Mouse (Mus musculus): ENCODE data around the gene Tlcd1. TPM values are rescaled to one million over a fixed set of nuclear protein-coding genes. Genes with fewer than 3 reads are reported as not detected.

The Tlcd1 gene
- polyA plus RNA-seq, 1 experiment from 2014 or later, result 23.1 TPM

DNA sequence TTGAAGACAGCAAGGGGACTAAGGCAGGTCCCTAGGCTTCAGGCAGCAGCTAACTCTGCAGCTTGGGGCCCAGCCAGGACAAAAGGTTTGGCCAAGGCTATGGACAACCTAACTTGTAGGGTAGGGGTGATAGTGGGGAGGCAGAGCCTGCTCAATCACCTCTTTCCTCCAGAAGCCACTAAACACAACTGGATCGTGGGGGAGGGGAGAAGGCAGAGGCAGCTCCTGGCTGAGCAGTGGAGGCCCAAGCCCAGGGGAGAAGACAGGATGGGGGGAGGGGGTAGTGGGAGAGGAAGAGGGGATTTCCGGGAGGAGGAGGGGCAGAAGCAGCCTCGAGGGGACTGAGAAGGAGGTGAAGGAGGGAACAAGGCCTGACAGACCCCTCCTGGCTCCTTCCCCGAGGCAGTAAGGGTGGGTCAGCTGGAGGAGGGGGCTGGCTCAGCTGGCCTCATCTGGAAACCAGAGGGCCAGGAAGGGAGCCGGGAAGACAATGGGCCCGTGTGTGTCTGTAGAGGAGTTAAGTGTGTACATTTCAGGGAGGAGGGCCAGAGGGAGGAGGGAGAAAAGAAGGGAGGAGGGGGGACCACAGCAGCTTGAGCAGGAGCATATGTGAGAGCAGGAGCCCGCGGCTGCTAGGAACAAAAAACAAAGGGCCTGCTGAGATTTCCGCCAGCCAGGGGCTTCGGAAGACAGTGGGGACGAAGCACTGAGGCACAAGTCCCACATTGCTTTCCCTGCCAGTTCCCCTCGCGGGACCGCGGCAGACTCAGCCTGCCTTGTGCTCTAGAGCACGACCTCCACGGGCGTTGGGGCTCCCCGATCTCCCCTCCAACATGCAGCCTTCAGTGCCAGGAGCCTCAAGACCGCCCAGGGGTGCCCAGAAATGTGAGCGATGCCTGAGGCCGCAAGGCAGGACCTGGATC, 12.6 kb upstream of the Tlcd1 start:
- peaks cover 36% of the 10 kb centered on the region for H3K36me3 ChIP-seq (ENCODE audit: control insufficient read depth, insufficient read depth, low read length)
- ATAC-seq (ENCODE audit: low FRiP score, low TSS enrichment), result peak; percentile 71

DNA sequence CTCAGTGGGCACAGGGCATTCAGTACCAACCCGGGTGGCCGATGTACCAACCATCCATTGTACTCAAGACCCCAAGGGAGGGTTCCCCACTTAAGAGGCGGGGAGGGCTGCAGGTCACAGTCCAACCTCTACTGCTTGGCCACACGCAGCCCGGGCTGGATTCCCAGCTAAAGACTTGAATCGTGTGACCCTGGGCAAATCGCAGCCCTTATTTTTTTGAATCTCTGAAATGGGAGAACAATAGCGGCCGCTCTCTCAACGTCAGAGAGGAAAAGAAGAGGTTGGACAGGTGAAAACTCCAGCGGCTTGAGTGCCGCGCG, 11.9 kb upstream of the Tlcd1 start:
- peak overlapping the region; percentile 75 for H3K4me2 ChIP-seq (replicated peaks; ENCODE audit: low read depth, low read length)
- no peak for ATAC-seq (ENCODE audit: low FRiP score, low TSS enrichment)
- H3K36me3 ChIP-seq (ENCODE audit: control insufficient read depth, insufficient read depth, low read length), result peaks cover 30% of the 10 kb centered on the region
- peak overlapping the region; percentile 100 for H3K4me3 ChIP-seq (ENCODE audit: low read length)
- H3K27ac ChIP-seq (ENCODE audit: low read depth, low read length), result peak overlapping the region; percentile 99
- H3K27me3 ChIP-seq (ENCODE audit: control insufficient read depth, insufficient read depth, low read length), result no peaks in the 10 kb centered on the region
- WGBS, result 1% methylated on average over 14 of the region's 14 CpGs
- H3K4me1 ChIP-seq (ENCODE audit: control insufficient read depth, insufficient read depth, low read length), result peaks cover 34% of the 10 kb centered on the region
- no peaks in the 10 kb centered on the region for H3K9me3 ChIP-seq (ENCODE audit: control insufficient read depth, low read length)
- H3K9ac ChIP-seq (ENCODE audit: low read depth, low read length), result peak overlapping the region; percentile 99

More for the DNA sequence above, 12.6 kb upstream of the Tlcd1 start:
- under 1% methylated on average over 21 of the region's 22 CpGs for WGBS
- Histone ChIP-seq H3K9ac (ENCODE audit: low read depth, low read length) (peak overlapping the region; percentile 99), H3K4me3 (ENCODE audit: low read length) (peak overlapping the region; percentile 100), H3K27ac (ENCODE audit: low read depth, low read length) (peak overlapping the region; percentile 99), H3K4me1 (ENCODE audit: control insufficient read depth, insufficient read depth, low read length) (peaks cover 31% of the 10 kb centered on the region), H3K4me2 (replicated peaks; ENCODE audit: low read depth, low read length) (peak overlapping the region; percentile 75), H3K27me3 (ENCODE audit: control insufficient read depth, insufficient read depth, low read length) (no peaks in the 10 kb centered on the region), H3K9me3 (ENCODE audit: control insufficient read depth, low read length) (no peaks in the 10 kb centered on the region)

DNA sequence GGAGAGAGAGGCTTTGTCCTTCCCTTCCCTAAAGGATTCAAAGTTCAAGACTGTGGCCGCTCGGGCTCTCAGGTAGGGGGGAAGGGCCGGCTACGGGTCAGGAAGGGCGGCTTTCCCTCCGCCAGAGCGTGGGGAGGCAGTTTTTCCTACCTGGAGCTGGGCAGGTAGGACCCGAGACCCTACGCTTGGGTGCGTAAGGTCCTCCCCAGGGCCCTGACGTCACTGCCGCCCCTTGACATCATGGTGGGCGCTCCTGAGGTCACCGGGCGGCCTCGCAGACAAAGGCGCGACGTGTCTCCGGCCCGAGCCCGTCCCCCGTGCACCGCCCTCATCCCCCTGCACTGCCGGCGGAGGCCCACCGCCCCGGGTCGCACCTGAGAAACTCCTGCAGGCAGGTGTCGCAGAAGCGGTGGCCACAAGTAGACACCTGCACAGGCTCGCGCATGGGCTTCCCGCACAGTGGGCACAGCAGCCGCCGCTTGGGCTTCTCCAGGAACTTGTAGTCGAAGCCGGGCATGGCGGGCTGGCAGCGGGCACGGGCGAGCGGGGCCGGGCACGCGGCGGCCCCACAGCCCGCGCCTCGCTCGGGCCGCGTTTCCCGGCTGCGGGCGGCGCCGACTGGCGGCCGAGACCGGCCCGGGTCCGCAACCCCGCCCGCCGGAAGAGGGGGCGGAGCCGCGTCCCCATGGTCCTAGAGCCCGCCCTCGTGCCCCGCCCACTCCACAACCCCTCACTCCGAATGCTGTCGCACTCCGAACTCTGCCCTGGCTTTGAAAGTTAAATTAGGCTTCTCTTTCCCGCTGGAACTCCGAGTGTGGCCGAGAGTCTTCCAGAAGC, 11.4 kb upstream of the Tlcd1 start, which contains the start of gene Traf4:
TSS of gene Traf4 (minus strand) at position 666 of the 837 bp plus-strand sequence.
- H3K27ac ChIP-seq (ENCODE audit: low read depth, low read length), result peak within 1 kb of the TSS; percentile 99
- H3K27me3 ChIP-seq (ENCODE audit: control insufficient read depth, insufficient read depth, low read length), result no peaks in the 10 kb centered on the region
- under 1% methylated on average over 67 of the region's 78 CpGs for WGBS
- H3K36me3 ChIP-seq (ENCODE audit: control insufficient read depth, insufficient read depth, low read length), result peaks cover 24% of the 10 kb centered on the region
- H3K9ac ChIP-seq (ENCODE audit: low read depth, low read length), result peak within 1 kb of the TSS; percentile 99
- no peaks in the 10 kb centered on the region for H3K9me3 ChIP-seq (ENCODE audit: control insufficient read depth, low read length)
- H3K4me1 ChIP-seq (ENCODE audit: control insufficient read depth, insufficient read depth, low read length), result peaks cover 34% of the 10 kb centered on the region
- peak; percentile 83 for ATAC-seq (ENCODE audit: low FRiP score, low TSS enrichment)
- peak within 1 kb of the TSS; percentile 75 for H3K4me2 ChIP-seq (replicated peaks; ENCODE audit: low read depth, low read length)
- peak within 1 kb of the TSS; percentile 100 for H3K4me3 ChIP-seq (ENCODE audit: low read length)

DNA sequence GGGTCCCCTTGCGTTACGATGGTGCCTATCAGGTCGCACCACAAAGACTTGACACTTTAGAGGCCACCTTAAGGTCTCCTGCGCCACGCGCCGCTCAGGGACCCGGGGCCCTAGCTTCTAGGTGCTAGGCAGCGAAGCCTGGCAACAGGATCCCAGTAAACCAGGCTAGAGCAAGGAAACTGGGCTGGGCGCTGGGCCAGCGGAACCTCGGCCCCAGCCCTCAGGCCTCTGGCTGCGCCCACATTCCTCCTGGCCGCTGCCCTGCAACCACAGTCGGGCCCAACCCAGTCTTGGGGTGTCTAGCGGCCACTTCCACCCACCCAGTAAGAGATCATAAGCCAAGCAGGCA, 10.8 kb upstream of the Tlcd1 start:
- H3K27me3 ChIP-seq (ENCODE audit: control insufficient read depth, insufficient read depth, low read length), result no peaks in the 10 kb centered on the region
- peak overlapping the region; percentile 75 for H3K4me2 ChIP-seq (replicated peaks; ENCODE audit: low read depth, low read length)
- peak overlapping the region; percentile 99 for H3K9ac ChIP-seq (ENCODE audit: low read depth, low read length)
- no peaks in the 10 kb centered on the region for H3K9me3 ChIP-seq (ENCODE audit: control insufficient read depth, low read length)
- 2% methylated on average over 16 of the region's 16 CpGs for WGBS
- peaks cover 34% of the 10 kb centered on the region for H3K4me1 ChIP-seq (ENCODE audit: control insufficient read depth, insufficient read depth, low read length)
- peak; percentile 24 for ATAC-seq (ENCODE audit: low FRiP score, low TSS enrichment)
- H3K27ac ChIP-seq (ENCODE audit: low read depth, low read length), result peak overlapping the region; percentile 89
- peak overlapping the region; percentile 100 for H3K4me3 ChIP-seq (ENCODE audit: low read length)
- H3K36me3 ChIP-seq (ENCODE audit: control insufficient read depth, insufficient read depth, low read length), result peaks cover 18% of the 10 kb centered on the region

DNA sequence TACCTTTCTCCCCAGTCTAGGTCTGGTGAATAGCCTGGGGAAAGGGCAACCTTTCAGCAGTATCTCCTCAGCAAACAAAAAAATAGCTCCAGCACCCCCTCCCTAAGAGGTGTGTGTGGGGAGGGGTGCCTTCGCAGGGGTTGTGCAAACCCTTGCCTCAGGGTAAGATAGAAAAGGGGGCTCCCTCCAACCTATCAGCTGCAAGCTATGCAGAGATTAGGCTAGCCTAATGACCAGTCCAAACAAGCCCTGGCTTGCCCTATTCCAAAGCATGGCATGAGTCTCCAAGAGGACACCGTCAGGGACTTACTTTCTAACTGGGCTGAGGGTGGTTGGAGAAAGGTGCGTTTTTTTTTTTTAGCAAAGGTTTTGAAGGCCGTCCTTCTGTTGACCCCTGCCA, 10.3 kb upstream of the Tlcd1 start:
- Histone ChIP-seq H3K27me3 (ENCODE audit: control insufficient read depth, insufficient read depth, low read length) (no peaks in the 10 kb centered on the region), H3K4me2 (replicated peaks; ENCODE audit: low read depth, low read length) (peak overlapping the region; percentile 75), H3K36me3 (ENCODE audit: control insufficient read depth, insufficient read depth, low read length) (peaks cover 14% of the 10 kb centered on the region), H3K4me3 (ENCODE audit: low read length) (peak overlapping the region; percentile 100; the same call in 1 of the 2 replicates), H3K27ac (ENCODE audit: low read depth, low read length) (peak overlapping the region; percentile 89), H3K9ac (ENCODE audit: low read depth, low read length) (peak overlapping the region; percentile 99; the same call in 1 of the 2 replicates), H3K9me3 (ENCODE audit: control insufficient read depth, low read length) (no peaks in the 10 kb centered on the region), H3K4me1 (ENCODE audit: control insufficient read depth, insufficient read depth, low read length) (peaks cover 34% of the 10 kb centered on the region)
- WGBS, result 40% methylated on average over 4 of the region's 4 CpGs
- no peak for ATAC-seq (ENCODE audit: low FRiP score, low TSS enrichment)

DNA sequence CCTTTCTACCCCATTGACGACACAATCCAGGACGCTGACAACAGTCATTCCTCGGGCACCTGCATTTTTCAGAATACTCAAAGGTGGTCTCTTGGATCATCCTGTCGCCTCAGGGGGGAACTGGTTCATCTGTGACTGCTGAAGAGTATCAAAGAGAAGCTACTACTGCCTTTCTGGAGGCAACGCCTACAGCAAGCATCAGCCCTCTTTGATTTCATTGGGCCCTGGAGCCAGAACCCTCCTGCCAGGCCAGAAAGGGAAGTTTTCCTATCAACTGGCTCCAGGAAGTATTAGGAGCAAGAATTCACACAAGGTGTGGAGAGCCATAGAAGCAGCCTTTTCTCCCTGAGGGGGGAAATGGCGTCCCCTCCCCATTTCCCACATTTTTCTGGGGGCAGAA, 9.9 kb upstream of the Tlcd1 start:
- H3K4me1 ChIP-seq (ENCODE audit: control insufficient read depth, insufficient read depth, low read length), result peaks cover 34% of the 10 kb centered on the region
- H3K9ac ChIP-seq (ENCODE audit: low read depth, low read length), result peak overlapping the region; percentile 4; the same call in 1 of the 2 replicates
- no peak overlapping the region for H3K4me3 ChIP-seq (ENCODE audit: low read length)
- peak overlapping the region; percentile 89; the same call in 1 of the 2 replicates for H3K27ac ChIP-seq (ENCODE audit: low read depth, low read length)
- H3K4me2 ChIP-seq (replicated peaks; ENCODE audit: low read depth, low read length), result no peak overlapping the region
- 73% methylated on average over 6 of the region's 6 CpGs for WGBS
- no peak for ATAC-seq (ENCODE audit: low FRiP score, low TSS enrichment)
- H3K9me3 ChIP-seq (ENCODE audit: control insufficient read depth, low read length), result no peaks in the 10 kb centered on the region
- H3K27me3 ChIP-seq (ENCODE audit: control insufficient read depth, insufficient read depth, low read length), result no peaks in the 10 kb centered on the region
- peaks cover 9% of the 10 kb centered on the region for H3K36me3 ChIP-seq (ENCODE audit: control insufficient read depth, insufficient read depth, low read length)

DNA sequence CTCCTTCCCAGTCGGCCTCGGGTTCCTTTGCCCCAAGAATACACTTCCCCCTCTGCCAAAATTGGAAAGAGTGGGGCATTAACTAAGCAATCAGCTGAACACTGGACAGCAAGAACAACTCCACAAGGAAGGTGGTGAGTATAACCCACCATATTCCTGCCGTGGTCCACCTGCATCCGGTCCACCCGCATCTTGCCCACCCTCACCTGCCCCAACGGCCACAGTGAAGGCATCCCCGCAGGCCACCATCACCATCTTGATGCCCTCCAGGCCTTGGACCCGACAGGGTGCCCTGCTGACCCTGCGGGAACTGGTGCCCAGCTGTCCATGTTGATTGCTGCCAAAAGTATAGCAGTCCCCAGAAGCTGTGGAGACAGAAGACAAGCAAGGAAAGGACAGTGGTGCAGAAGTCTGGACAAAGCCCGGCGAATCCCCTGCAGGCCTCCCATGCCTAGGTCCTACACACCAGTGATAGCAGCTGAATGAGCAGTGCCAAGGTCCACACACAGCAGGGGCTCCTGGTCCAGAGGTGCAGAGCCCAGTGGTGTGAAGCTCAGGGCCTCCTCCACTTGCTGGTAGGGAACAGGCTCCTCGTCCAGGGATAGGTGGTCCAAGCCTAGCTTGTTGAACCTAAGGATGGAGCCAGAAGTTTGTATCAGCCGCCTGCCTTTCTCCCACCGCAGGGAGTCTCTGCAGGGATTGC, 9.1 kb upstream of the Tlcd1 start:
- H3K27me3 ChIP-seq (ENCODE audit: control insufficient read depth, insufficient read depth, low read length), result no peaks in the 10 kb centered on the region
- no peak for ATAC-seq (ENCODE audit: low FRiP score, low TSS enrichment)
- no peak overlapping the region for H3K4me2 ChIP-seq (replicated peaks; ENCODE audit: low read depth, low read length)
- no peak overlapping the region for H3K27ac ChIP-seq (ENCODE audit: low read depth, low read length)
- peaks cover 3% of the 10 kb centered on the region; the same call in 1 of the 2 replicates for H3K36me3 ChIP-seq (ENCODE audit: control insufficient read depth, insufficient read depth, low read length)
- H3K4me3 ChIP-seq (ENCODE audit: low read length), result no peak overlapping the region
- WGBS, result 93% methylated on average over 14 of the region's 14 CpGs
- H3K4me1 ChIP-seq (ENCODE audit: control insufficient read depth, insufficient read depth, low read length), result peaks cover 26% of the 10 kb centered on the region
- no peak overlapping the region for H3K9ac ChIP-seq (ENCODE audit: low read depth, low read length)
- H3K9me3 ChIP-seq (ENCODE audit: control insufficient read depth, low read length), result no peaks in the 10 kb centered on the region

DNA sequence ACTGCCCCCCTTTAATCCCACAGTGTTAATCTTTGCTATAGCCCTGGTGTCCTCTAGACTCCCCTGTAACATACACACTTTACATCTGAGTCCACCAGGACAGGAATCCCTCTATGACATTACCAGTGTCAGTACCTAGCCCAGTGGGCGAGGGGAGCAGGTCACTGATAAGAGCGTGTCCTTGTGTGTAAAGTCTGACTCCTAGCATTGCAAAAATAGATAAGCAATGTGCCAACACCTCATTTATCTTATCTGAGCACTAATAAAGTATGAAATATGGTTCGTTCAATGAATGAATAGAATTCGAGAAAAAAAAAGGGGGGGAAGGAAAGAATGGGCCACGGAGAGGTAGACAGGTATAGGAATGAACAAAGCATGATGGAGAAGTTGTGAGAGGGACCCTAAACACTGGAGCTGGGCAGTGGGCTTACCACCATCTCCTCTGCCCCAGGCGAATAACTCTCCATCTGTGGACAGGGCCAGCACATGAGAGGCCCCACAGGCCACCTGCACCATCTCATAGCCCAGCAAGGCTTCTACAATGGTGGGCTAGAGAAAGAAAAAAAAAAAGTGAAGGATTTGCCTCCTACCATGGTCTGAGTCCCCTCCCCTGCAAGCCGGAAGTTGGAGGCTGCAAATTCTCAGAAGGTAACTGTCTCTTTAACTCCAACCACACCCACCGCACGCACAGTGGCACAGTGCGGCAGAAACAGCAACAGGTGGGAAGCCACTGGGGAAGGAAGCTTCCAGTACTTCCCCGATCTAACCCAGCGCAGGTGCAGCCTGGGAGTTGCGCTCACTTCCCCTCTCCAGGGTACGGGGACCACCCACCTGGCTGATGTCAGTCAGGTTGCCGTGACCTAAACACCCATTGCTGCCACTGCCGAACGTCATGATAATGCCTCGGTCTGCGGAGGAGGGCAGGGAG, 7.7 kb upstream of the Tlcd1 start:
- 0 out of 2 replicates have a peak overlapping the region, but pooled peaks have one; percentile 2 for H3K4me3 ChIP-seq (ENCODE audit: low read length)
- WGBS, result 63% methylated on average over 19 of the region's 19 CpGs
- H3K9ac ChIP-seq (ENCODE audit: low read depth, low read length), result no peak overlapping the region
- peaks cover 14% of the 10 kb centered on the region for H3K4me1 ChIP-seq (ENCODE audit: control insufficient read depth, insufficient read depth, low read length)
- H3K36me3 ChIP-seq (ENCODE audit: control insufficient read depth, insufficient read depth, low read length), result peaks cover 5% of the 10 kb centered on the region; the same call in 1 of the 2 replicates
- no peak overlapping the region for H3K4me2 ChIP-seq (replicated peaks; ENCODE audit: low read depth, low read length)
- H3K27me3 ChIP-seq (ENCODE audit: control insufficient read depth, insufficient read depth, low read length), result no peaks in the 10 kb centered on the region
- no peak for ATAC-seq (ENCODE audit: low FRiP score, low TSS enrichment)
- H3K9me3 ChIP-seq (ENCODE audit: control insufficient read depth, low read length), result no peaks in the 10 kb centered on the region
- 0 out of 2 replicates have a peak overlapping the region, but pooled peaks have one; percentile 7 for H3K27ac ChIP-seq (ENCODE audit: low read depth, low read length)
